Mouse (Mus musculus) neural tube, embryonic 12.5 days (tissue): Measurements from ENCODE around the gene Zc3h12c. TPM values are rescaled to one million over a fixed set of nuclear protein-coding genes. Genes with fewer than 3 reads are reported as not detected.

Experiments
- ATAC-seq: fragments of 200-750 bp; cut with Nextera tagmentation; 2 replicates; pipeline ENCODE4 v1.8.0; 2017; ENCODE audit warnings: low read depth, mild to moderate bottlenecking, moderate TSS enrichment, moderate library complexity; ENCODE audit not compliant: low FRiP score
- H3K27ac ChIP-seq: fragments of 300-500 bp; sonication (generic); 2 replicates; pipeline ENCODE4 v1.5.1; 2016
- H3K27me3 ChIP-seq: fragments of 300-500 bp; sonication (generic); replicated peaks from 2 replicates; pipeline ENCODE4 v1.6.1; 2016; ENCODE audit warnings: mild to moderate bottlenecking
- H3K36me3 ChIP-seq: fragments of 300-500 bp; sonication (generic); 2 replicates; pipeline ENCODE4 v1.6.1; 2016; ENCODE audit warnings: mild to moderate bottlenecking
- H3K4me1 ChIP-seq: fragments of 300-500 bp; sonication (generic); 2 replicates; pipeline ENCODE4 v1.6.1; 2016
- H3K4me2 ChIP-seq: fragments of 300-500 bp; sonication (generic); replicated peaks from 2 replicates; pipeline ENCODE4 v1.6.1; 2016; ENCODE audit warnings: mild to moderate bottlenecking
- H3K4me3 ChIP-seq: fragments of 300-500 bp; sonication (generic); 2 replicates; pipeline ENCODE4 v1.5.1; 2016
- H3K9ac ChIP-seq: fragments of 300-500 bp; sonication (generic); 2 replicates; pipeline ENCODE4 v1.6.1; 2016; ENCODE audit warnings: mild to moderate bottlenecking
- H3K9me3 ChIP-seq: fragments of 300-500 bp; sonication (generic); 2 replicates; pipeline ENCODE4 v1.6.1; 2016; ENCODE audit warnings: mild to moderate bottlenecking
- WGBS: fragments of 180-500 bp; shearing (Covaris S2); methylation state at CpG from one replicate; pipeline ENCODE4 v1.1.7; 2016; 5-methylcytosine and 5-hydroxymethylcytosine counted together
- polyA plus RNA-seq: library from polyadenylated mRNA; unstranded; fragments of >200 nt; fragmentation: Nextera tagmentation; extraction: Ambion mirVana; gene quantifications from 2 replicates; pipeline ENCODE4 v1.2.1, GENCODE M21; 2016

The Zc3h12c gene
- 8.0 and 8.3 TPM in 2 replicates for polyA plus RNA-seq

DNA sequence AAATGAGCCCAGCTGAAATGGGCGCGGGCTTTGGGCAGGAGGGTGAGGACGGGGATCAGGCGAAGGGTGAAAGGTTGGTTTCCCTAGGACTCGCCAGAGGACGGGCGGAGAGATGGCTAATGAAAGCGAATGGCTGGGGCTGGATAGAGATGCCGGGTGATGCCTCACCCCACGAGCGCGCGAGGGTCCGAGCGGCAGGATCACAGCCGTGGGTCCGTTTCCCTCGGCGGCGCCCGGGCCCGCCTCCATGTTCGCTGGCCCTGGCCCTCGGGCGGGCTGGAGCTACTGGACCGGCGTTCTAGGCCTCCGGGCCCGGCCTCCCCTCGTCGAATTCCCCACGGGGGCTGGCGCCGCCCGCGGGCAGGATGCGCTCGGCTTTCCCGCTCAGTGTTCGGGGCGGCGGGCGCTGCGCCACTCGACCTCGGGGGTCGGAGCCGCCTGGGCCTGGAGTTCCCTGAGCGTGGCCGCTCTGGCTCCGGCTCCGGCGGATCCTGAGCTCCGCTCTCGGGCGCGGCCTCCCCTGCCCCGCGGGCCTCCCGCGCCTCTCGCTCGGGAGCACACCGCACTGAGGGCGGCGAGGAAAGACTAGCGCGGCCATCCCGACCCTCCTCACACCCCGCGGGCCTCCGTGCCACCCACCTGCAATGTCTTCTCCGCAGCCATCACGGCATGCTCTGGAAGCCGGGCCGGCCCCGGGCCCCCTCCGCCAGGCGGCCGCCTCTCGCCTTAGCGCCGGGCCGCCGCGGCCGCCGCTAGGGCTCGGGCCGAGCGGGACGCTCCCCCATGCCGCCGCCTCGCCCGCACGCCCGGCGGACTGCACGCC, at the start of gene Zc3h12c:
Gene Zc3h12c (minus strand): TSS at position 710 of the 823 bp plus-strand sequence.
- under 1% methylated on average over 98 of the region's 100 CpGs for WGBS
- no peaks in the 10 kb centered on the region for H3K36me3 ChIP-seq
- no peaks in the 10 kb centered on the region for H3K27me3 ChIP-seq

DNA sequence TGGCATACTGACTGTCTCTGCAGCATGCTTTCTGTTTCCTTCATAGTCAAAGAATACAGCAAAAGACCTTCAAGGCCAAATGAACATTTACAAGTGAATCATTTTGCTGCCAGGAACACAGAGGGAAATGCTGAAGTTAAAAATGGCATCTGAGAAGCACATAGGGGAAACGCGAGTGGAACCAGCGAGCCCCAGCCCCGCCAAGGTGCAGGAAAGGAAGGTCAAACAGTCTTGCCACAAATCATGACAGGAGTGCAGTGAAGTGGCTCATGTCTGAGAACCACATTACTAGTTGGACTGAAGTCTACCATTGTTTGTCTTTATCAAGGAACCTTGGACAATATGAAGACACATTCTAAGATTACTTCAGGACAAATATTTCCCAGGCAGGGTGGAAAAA, 49.3 kb upstream of the Zc3h12c start:
- Histone ChIP-seq H3K27me3 (no peaks in the 10 kb centered on the region), H3K4me1 (no peaks in the 10 kb centered on the region), H3K9ac (no peak overlapping the region), H3K4me2 (no peak overlapping the region), H3K36me3 (no peaks in the 10 kb centered on the region), H3K27ac (no peak overlapping the region), H3K4me3 (no peak overlapping the region), H3K9me3 (no peaks in the 10 kb centered on the region)
- no peak for ATAC-seq
- 80% methylated on average over 4 of the region's 4 CpGs for whole genome bisulfite sequencing

More for the DNA sequence above, at the start of gene Zc3h12c:
- Histone ChIP-seq H3K4me1 (peaks cover 8% of the 10 kb centered on the region), H3K4me3 (peak within 1 kb of the TSS; percentile 85), H3K4me2 (peak within 1 kb of the TSS; percentile 75), H3K27ac (peak within 1 kb of the TSS; percentile 92), H3K9me3 (no peaks in the 10 kb centered on the region), H3K9ac (peak within 1 kb of the TSS; percentile 99)
- peak; percentile 84 for ATAC-seq

DNA sequence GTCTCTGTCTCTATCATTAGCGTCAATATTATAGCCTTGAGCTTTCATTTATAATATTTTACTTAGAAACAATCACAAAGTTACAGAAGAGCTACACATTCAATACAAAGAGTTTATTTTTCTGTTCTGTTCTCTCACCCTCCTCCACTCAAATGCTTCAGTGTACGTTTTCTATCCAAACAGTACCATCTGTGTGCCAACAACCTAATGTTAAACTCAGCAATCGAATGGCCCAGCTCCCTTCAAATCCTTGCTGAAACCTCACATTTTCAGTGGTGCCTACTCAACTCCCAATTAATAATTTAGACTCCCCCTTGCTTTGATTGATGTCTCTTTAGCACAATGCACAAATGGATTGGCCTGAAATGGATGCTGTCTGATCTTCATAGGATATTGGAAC, 46.9 kb upstream of the Zc3h12c start:
- Histone ChIP-seq H3K36me3 (no peaks in the 10 kb centered on the region), H3K27me3 (no peaks in the 10 kb centered on the region), H3K27ac (no peak overlapping the region), H3K4me2 (no peak overlapping the region), H3K9ac (no peak overlapping the region), H3K4me3 (no peak overlapping the region), H3K4me1 (no peaks in the 10 kb centered on the region), H3K9me3 (no peaks in the 10 kb centered on the region)
- no peak for ATAC-seq
- 86% methylated on average over 3 of the region's 3 CpGs for WGBS

GRCm38 (mm10) chr9:52212416-52212815, 44.0 kb upstream of the Zc3h12c start:
- no peak for ATAC-seq
- Histone ChIP-seq H3K27me3 (no peaks in the 10 kb centered on the region), H3K36me3 (no peaks in the 10 kb centered on the region), H3K4me3 (no peak overlapping the region), H3K27ac (no peak overlapping the region), H3K4me2 (no peak overlapping the region), H3K9me3 (no peaks in the 10 kb centered on the region), H3K9ac (no peak overlapping the region), H3K4me1 (no peaks in the 10 kb centered on the region)
- WGBS, result 91% methylated on average over 6 of the region's 6 CpGs

DNA sequence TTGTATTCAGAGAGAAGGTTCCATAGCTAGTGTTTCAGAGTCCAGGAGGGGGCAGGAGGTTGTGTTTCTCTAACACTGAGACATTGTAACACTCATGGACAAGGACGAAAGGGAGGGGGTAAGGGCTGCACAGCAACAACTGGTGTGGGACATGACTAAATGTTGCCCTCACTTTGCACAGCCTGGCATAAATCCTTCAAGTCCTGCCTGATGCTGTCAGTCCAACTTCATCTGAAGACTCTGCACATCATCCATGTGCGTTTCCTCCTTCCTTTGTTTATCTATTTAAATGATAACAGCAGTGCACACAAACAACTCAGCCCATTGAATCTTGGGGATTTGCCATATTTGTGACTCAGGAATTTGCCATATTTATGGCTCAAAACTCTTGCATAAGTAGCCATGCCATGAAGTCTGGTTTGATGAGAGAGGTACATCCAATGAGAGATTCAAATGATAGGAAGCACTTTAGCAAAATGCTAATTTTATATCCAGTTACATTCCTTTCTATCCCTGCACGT, 40.2 kb upstream of the Zc3h12c start:
- no peaks in the 10 kb centered on the region for H3K36me3 ChIP-seq
- H3K4me3 ChIP-seq, result no peak overlapping the region
- no peak overlapping the region for H3K4me2 ChIP-seq
- no peak for ATAC-seq
- no peaks in the 10 kb centered on the region for H3K4me1 ChIP-seq
- WGBS, result 77% methylated on average over 3 of the region's 3 CpGs
- H3K27me3 ChIP-seq, result no peaks in the 10 kb centered on the region
- H3K27ac ChIP-seq, result no peak overlapping the region
- no peaks in the 10 kb centered on the region for H3K9me3 ChIP-seq
- H3K9ac ChIP-seq, result no peak overlapping the region

DNA sequence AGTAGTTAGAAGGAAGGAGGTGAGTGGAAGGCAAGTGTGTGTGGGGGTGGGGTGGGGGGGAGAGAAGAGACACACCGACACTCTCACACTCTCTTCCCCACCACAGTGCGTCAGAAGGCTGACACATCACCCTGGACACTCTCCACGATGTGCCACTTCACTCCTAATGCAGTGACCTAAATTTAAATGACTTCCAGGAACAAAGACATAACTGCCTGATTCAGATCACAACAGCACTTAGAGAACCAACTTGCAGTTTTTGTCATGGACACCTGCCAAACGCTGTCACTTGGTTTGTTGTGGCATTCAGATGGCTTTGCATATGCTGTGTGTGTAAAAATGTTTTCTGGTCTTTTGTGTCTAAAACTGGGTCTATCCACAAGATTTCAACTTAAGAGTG, 34.8 kb upstream of the Zc3h12c start:
- no peaks in the 10 kb centered on the region for H3K27me3 ChIP-seq
- no peak overlapping the region for H3K27ac ChIP-seq
- no peaks in the 10 kb centered on the region for H3K4me1 ChIP-seq
- H3K36me3 ChIP-seq, result no peaks in the 10 kb centered on the region
- no peak overlapping the region for H3K4me2 ChIP-seq
- H3K9me3 ChIP-seq, result no peaks in the 10 kb centered on the region
- no peak for ATAC-seq
- no peak overlapping the region for H3K9ac ChIP-seq
- 85% methylated on average over 4 of the region's 4 CpGs for WGBS
- no peak overlapping the region for H3K4me3 ChIP-seq

DNA sequence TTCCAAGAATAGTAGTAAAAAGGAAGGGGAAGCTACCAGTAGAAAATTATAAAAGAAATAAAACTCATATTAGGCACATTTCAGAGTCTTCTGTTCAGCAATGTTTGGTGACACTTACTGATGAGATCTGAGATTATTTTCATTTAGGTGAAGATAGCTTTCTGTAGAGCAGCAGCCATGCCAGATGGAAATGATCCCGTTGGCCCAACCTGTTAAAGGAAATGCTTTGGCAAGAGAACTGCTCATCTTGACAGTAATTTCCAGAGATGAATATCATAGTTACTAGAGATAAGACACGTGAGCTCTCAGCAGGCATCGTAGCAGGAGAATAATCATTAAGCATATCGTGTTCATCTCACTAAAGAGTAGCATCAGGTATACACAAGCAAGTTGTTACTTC, 31.9 kb upstream of the Zc3h12c start:
- H3K36me3 ChIP-seq, result no peaks in the 10 kb centered on the region
- no peak for ATAC-seq
- no peak overlapping the region for H3K27ac ChIP-seq
- H3K4me3 ChIP-seq, result no peak overlapping the region
- H3K9ac ChIP-seq, result no peak overlapping the region
- no peaks in the 10 kb centered on the region for H3K27me3 ChIP-seq
- H3K4me2 ChIP-seq, result no peak overlapping the region
- no peaks in the 10 kb centered on the region for H3K4me1 ChIP-seq
- WGBS, result 91% methylated on average over 4 of the region's 4 CpGs
- no peaks in the 10 kb centered on the region for H3K9me3 ChIP-seq

DNA sequence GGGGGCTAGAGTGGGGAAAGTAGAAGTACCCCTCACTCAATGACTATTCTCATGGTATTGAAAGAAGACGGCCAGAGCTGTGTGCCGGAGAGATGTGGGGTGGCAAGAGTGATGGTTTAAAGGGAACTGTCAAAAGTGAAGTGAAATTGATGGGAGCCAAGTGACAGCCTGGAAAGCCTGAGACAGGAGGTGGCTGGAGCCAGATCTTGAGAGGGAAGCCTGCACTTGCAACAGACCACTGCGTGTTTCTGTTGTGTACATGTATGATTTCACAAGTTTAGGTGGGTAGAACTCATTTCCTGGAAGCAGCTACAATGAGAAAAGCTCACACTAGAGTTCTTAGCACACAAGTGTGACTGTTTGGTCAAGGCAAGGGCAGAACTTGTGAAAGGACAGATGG, 27.5 kb upstream of the Zc3h12c start:
- ATAC-seq, result no peak
- WGBS, result 82% methylated on average over 3 of the region's 3 CpGs
- H3K9me3 ChIP-seq, result no peaks in the 10 kb centered on the region
- no peak overlapping the region for H3K9ac ChIP-seq
- H3K4me1 ChIP-seq, result no peaks in the 10 kb centered on the region
- no peak overlapping the region for H3K27ac ChIP-seq
- no peak overlapping the region for H3K4me2 ChIP-seq
- H3K36me3 ChIP-seq, result no peaks in the 10 kb centered on the region
- H3K27me3 ChIP-seq, result no peaks in the 10 kb centered on the region
- no peak overlapping the region for H3K4me3 ChIP-seq

GRCm38 (mm10) chr9:52193851-52194250, 25.5 kb upstream of the Zc3h12c start:
- no peak overlapping the region for H3K9ac ChIP-seq
- no peaks in the 10 kb centered on the region for H3K9me3 ChIP-seq
- H3K4me3 ChIP-seq, result no peak overlapping the region
- H3K4me2 ChIP-seq, result no peak overlapping the region
- no peak for ATAC-seq
- H3K27me3 ChIP-seq, result no peaks in the 10 kb centered on the region
- H3K4me1 ChIP-seq, result no peaks in the 10 kb centered on the region
- no peaks in the 10 kb centered on the region for H3K36me3 ChIP-seq
- WGBS, result 84% methylated on average over 5 of the region's 5 CpGs
- no peak overlapping the region for H3K27ac ChIP-seq

GRCm38 (mm10) chr9:52190907-52191306, 22.5 kb upstream of the Zc3h12c start:
- 90% methylated on average over 4 of the region's 4 CpGs for WGBS
- H3K36me3 ChIP-seq, result no peaks in the 10 kb centered on the region

DNA sequence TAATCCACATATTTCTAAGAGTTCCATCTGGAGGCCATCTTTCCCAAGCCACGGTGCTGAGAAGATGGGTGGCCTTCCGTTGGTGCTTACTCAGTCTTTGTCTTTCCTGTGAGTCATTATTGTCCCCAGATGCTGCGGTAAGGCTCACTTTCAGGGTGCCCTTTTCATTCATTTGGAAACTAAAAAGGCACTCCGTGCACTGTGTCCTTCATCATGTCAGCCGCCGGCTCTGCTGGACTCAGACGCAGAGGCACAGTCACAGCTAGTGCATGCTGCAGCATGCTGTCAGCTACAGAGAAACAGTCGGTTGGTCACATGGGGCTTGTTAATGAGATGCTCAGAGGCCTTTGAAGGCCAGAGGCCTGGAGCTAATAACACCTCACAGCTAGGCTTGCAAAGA, 19.7 kb upstream of the Zc3h12c start:
- no peak overlapping the region for H3K9ac ChIP-seq
- H3K36me3 ChIP-seq, result no peaks in the 10 kb centered on the region
- 0 out of 2 replicates have a peak, but pooled peaks cover 4% of the 10 kb centered on the region for H3K4me1 ChIP-seq
- peak overlapping the region; percentile 38 for H3K4me2 ChIP-seq
- H3K9me3 ChIP-seq, result no peaks in the 10 kb centered on the region
- H3K4me3 ChIP-seq, result no peak overlapping the region
- H3K27ac ChIP-seq, result no peak overlapping the region
- WGBS, result 10% methylated on average over 8 of the region's 8 CpGs
- no peaks in the 10 kb centered on the region for H3K27me3 ChIP-seq
- ATAC-seq, result peak; percentile 82

More at GRCm38 (mm10) chr9:52190907-52191306, 22.5 kb upstream of the Zc3h12c start:
- Histone ChIP-seq H3K9me3 (no peaks in the 10 kb centered on the region), H3K4me1 (0 out of 2 replicates have a peak, but pooled peaks cover 4% of the 10 kb centered on the region), H3K9ac (no peak overlapping the region), H3K4me2 (no peak overlapping the region), H3K27ac (no peak overlapping the region), H3K27me3 (no peaks in the 10 kb centered on the region), H3K4me3 (no peak overlapping the region)
- no peak for ATAC-seq

DNA sequence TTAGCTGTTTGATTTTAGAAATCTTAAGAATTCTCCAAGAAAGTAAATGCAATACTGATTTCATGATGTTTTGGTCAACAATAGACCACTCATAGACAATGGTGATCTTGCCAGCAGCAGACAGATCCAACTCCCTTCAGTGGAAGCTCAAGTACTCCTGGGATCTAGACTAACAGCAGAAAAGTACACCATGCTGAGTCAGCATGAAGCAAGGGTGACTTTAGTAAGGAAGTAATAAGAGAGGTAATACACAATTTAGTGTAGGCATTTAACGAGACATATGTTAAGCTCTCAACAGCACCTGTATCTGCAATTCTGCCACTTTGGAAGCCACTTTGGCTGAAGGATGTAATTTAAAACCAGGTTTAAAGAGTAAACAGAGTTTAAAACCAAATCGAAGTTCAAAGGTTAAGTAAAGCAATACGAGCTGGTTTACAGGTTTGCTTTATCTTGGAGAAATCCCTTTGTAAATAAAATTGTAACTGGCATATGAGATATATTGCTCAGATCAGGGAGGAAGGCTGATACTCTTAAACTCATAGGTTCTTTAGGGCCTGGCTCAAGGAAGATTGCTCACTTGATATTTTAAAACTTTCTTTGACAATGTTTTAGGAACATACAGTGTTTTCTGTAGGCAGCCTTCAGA, 18.0 kb upstream of the Zc3h12c start:
- Histone ChIP-seq H3K9me3 (no peaks in the 10 kb centered on the region), H3K4me3 (no peak overlapping the region), H3K4me2 (no peak overlapping the region), H3K27ac (no peak overlapping the region), H3K4me1 (0 out of 2 replicates have a peak, but pooled peaks cover 4% of the 10 kb centered on the region), H3K27me3 (no peaks in the 10 kb centered on the region), H3K36me3 (no peaks in the 10 kb centered on the region), H3K9ac (no peak overlapping the region)
- ATAC-seq, result no peak
- WGBS, result 82% methylated on average over 3 of the region's 3 CpGs
